Mouse (Mus musculus): ENCODE measurements at regions not wholly inside any gene's neighbourhood (a gene's known extent, or its start where the extent isn't known, plus 50 kb on each side); places are given as distances from the start of the nearest gene placed in this dataset.

DNA sequence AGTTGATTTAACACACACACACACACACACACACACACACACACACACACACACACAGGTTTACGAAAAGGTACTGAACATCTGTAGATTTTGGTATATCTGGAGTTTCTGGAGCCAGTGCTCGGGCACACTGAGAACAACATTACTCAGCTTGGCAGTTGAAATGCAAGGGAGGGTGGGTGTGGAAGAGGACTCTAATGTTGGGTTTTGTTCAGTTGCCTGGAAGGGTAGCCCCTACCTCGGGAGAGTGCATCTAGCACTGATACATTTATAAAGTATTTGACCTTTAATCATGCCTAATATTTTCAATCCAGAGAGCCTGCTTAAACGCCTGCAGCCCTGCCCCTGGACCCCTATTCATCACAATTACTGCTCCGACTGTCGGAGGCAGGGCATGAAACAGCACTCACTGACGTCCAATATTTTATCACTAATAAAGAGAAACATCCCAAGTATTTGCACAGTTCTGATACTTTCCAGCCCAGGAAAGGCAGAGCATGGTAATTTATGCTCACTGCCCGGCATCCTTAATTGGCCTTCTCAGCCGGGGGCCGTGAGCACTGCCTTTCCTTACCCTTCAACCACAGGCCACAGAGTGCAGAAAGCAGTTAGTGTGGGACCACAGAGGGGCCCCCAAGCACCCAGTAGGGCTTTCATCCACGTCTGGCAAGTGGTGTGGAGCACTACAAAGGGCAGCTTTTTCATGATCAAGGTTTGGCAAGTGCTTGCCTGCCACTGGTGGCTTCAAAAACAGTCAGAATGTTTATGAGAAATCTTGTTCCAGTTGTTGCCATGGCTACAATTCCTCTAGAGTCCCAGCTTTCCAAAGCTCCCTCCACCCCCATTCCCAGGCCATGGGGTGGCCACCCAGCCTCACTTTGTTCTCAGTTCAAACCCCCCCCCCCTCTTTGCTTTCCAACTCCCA is 76.3 kb upstream of the Pkdcc start:
- DNase-seq = peak; percentile 39 to 66

DNA sequence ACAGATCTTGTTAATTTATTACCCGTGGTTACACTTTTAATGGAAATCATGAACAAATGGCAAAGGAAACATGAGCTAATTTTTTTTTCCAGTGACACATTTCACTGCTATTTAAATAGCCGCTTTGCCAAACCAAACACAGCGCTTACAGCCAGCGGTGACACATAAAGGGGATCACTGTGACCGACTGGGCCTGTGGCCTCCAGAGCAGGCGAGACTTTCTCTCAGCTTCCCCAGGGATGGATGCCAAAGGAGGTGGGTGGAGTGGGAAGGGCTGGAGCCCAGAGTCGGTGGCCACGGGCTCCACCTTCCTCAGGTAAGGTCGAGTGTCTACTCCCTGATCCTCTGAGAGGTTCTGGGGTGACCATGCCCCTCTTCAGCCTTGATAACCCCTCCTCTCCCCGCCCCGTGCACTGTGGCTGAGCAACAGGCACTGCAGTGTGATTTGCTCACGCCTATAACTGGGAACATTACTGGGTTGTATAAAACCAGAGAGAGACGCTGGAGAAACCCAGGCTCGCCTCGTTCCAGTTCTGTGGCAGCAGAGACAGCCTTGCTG is 66.6 kb upstream of the Pkdcc start:
- peak; percentile 57 to 70 for DNase-seq

DNA sequence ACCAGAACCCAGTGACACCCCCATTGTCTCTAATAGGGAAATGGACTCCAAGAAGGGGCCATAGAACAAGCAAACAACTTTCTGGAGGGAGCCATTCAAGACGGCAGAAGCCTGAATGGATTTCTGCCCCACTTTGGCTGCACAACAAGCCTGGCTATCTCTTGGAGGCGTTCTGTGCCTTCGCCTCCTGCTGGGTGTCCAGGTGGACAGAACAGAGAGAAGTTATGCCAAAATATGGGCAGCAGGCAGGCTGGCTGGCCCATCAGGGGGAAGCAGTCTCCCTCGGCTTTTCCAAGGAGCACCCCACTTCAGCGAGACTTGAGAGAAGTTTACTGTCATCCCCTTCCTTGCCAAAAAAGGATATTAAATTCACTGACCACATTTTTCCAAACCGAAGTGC is 65.8 kb upstream of the Pkdcc start:
- no peak for DNase-seq

DNA sequence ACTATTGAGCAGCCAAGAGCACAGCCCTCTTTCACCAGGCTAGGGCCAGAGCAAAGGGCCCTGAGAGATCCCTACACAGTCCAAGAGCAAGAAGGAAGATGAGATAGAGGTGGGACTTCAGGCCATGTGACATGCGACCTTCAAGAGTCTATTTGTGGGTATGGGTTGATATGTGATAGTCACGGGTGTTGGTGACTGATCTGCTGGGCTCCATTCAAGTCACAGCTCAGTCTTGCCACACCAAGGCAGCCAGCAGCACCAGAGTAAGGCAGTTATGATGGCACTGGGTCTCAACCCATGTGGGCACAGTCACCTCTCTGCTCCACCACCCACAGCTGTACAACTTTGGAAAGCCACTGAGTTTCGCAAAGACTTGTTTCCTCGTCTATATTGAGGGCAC is 60.0 kb upstream of the Pkdcc start:
- DNase-seq = no peak

DNA sequence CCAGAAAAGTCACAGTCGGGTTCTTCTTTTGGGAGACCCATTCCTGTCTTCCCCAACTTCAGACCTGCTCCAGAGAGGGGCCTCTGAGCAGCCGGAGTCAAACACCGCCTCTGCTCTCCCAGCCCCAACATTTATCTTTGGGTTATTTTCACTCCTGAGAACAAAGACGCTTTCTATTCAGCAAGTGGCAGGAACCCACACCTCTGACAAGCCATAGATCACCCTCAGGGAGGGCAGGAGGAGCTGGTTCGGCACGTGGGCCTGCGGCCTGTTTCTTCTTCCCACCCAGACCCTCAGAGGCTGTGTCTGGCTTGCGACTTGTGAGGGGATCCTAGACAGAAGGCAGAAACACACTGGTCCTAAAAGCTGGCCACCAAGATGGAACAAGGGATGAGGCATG is 58.4 kb upstream of the Pkdcc start:
- no peak for DNase-seq

DNA sequence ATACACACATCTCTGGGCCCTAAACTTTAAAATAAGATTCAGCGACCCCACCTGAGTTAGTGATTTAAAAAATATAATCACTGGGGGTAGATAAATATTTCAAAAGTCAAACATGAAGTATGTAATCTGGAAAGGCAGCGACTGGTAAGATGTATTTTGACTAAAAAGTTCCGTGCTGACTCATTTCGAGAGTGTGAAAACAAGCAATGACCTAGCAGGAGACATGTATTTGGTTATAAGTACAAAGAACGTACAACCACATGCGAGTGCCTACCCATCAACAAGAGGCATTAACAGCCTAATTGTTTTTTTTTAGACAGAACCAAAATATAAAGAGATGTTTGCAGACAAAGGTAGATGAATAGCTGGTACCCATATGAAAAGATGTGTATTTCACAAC is 57.0 kb upstream of the Pkdcc start:
- no peak for DNase-seq

DNA sequence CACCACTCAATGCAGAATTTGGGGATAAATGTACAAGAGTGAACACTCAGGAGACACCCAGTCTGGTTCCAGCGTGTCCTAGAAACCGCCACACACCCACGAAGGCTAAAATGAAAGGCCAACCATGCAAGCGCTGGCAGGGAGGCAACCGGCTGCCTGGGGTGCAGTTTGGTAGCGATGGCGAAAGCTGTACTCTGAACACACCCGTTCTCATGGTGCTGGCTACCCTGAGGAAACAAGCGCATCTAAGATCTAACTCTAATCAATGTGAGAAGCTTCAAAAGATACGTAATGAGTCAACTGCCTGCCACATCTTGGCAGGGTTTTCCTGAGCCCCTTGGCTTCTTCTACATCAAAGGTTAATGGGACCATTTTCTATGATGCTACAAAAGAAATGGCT is 56.4 kb upstream of the Pkdcc start:
- no peak for DNase-seq

DNA sequence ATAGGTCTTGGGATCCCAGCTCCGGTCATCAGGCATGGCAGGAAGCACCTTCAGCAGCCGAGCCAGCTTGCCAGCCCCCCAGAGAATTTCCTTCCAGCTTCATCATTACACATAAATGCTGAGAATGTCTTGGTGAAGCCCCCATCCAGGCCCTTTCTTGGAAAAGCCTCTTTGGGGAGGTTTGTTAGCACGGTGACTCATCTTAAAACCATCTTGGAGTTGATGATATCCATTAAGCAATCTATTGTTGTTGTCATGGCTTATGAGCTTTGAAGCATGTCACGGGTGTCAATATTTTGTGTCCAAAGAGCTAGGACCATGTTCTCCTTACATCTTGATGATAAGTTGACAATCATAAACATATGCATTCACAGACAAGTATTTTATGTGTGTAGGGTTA is 55.5 kb upstream of the Pkdcc start:
- no peak for DNase-seq

DNA sequence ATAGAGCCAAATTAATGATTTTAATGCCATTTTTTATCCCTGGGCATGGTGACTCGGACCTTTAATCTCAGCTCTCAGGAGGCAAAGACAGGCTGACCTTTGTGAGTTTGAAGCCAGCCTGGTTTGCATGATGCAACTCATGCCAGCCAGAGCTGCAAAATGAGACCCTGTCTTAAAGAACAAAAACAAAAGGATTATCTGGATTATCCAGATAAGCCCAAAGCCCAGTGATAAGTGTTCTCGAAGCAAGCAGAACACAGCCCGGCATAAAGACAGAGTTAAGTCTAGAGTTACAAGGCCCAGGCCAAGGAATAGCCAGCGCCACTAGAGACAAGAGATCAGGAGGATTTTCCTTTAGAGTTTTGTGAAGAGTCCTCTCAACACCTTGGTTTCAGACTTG is 54.8 kb upstream of the Pkdcc start:
- no peak for DNase-seq

DNA sequence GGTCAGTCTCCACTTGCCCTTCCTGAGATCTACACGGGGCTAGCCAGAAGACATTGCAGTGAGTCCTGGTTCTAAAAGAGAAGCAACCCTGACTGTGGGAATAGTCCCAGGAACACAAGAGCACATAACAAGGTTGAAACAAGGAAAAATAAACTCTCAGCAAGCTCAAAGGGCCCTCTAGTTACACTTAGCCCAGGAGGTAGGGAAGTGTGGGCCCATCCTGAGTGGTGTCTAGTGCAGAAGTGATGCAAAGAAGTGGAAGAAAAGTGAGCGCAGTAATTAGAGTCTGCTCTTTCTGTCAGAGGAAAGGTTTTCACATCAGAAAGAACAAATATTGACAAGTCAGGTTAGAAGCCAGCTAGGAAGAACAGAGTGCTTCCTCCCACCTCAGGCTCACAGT is 53.4 kb upstream of the Pkdcc start:
- no peak for DNase-seq

DNA sequence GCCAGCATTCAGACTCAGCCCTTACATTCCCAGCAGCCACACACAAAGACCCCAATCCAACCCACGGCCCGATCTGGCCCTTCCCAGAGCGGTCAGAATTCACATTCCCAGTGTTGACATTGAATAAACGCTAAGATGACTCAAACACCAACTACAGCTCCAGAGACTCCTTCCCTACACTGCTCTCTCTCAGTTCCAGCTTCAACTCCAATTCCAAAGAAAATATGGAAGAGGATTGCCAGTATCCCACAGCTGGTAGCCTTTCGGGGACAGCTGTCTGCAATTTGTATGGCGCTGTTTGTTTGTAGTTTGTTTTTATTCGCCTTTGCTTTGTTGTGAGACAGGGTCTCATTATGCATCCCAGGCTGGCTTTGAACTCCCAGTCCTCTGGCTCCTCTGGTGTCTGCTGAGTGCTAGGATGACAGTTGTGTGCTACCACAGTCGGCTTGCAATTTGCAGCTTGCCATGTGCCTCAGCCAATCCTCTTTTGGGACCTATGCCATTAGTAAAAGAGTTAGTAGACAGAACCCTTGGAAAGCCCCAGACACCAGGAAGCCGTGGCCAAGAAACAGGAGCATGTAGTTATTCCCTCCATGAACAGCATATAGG is 51.0 kb upstream of the Pkdcc start:
- no peak for DNase-seq

DNA sequence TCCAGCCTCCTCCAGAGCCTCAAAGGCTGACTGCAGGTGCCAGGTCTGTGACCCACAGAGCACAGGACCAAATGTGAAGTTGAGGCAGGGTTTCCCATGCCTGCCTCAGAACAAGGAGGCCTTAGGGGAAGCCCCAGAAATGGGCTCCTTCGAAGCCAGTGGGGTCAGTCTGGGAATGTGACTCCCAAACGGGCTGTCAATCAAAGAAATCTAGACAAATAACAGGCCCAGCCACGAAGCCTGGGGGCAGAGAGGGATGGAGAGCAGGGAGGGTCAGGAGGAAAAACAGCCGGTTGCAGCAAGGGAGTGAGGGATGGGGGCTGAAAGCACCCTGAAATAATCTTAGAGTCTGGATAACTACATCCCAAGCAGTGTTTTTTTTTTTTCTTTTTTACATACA is 50.4 kb upstream of the Pkdcc start:
- no peak for DNase-seq

DNA sequence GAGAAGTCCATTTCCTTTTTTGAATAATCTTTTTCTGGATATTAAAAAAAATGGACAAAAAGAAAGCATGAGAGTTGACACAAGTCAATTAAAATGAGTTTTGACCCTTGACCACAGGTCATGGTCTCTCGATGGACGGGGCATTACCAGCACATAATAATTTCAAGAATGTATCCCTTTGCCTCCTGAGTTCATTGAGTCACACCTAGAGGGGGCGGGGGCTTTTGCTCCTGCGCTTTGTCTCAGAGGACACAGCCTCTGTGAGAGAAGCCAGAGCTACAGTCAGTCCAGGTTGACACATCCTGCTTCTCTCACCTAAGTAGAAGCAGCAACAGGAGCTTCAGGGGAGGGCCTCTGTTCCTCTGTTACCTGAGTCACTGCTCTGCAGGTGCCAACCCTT is 50.0 kb upstream of the Pkdcc start:
- DNase-seq = no peak

Measured in kidney, postnatal 25 days (tissue).